Mouse (Mus musculus) ovary, adult 2 months (tissue): ENCODE results near the gene Dhcr24. TPM values are rescaled to one million over a fixed set of nuclear protein-coding genes. Genes with fewer than 3 reads are reported as not detected.

Experiments
- polyA plus RNA-seq: library from polyadenylated mRNA; depleted of rRNA; stranded (reverse); fragments of >200 nt; gene quantifications from 2 replicates; pipeline ENCODE4 v1.2.3, GENCODE M21; 2012; rRNA removed

Gene Dhcr24
- polyA plus RNA-seq = 146 and 162 TPM in 2 replicates

DNA sequence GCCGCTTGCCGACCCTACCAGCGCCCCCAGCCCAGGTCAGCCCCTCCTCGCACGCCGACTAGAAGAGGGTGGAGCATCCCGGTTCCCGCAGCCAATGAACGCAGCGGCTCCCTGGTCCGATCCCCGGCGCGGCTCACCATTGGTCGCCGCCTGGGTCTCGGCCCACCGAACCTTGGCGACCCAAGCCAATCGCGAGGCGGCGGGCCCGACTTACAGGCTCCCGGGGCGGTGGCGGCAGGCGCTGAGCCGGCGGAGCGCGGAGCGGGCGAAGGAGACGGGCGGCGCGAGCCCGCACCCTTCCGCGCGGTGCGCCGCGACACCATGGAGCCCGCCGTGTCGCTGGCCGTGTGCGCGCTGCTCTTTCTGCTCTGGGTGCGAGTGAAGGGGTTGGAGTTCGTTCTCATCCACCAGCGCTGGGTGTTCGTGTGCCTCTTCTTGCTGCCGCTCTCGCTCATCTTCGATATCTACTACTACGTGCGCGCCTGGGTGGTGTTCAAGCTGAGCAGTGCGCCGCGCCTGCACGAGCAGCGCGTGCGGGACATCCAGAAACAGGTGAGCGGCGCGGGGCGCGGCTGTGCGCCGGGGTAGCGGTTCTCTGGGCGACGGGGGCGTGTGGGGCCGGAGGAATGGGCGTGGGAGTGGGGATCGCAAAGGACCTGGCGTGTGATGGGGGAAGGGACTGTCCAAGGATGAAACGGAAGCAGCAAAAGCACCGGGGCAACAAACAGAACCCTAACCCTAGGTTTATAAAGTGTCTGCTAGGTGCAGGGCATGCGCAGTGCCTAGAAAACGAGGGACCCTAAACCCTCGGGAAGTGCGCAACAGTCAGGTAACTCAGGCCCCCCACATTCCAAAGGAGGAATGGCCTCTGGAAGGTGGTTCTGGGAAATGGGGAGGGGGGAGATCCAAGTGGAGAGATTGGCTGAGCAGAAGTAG lies at the start of gene Dhcr24:
Gene Dhcr24 (plus strand): TSS at position 193 of the 936 bp plus-strand sequence.

DNA sequence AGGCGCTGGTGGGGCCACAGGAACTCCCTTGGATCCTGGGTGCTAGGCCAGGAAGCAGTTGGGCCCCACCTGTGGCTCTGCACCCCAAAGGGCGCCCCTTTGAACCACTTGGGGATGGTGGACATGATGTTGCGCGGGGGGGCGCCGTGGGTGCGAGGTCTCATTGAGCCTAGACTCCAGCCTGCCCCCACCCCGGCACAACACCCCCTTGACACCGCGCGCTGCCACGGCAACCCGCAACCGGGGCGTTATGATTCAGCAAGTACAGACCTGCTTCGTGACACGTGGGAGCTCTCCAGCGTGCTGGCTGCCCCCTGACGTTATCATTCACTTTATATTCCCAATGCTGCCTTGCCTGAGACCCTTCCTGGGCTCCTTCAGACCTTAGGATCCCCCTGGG lies 56.2 kb downstream of the Dhcr24 start, which contains the start of gene Lexm:
Gene Lexm (minus strand): TSS at position 186 of the 400 bp plus-strand sequence.

DNA sequence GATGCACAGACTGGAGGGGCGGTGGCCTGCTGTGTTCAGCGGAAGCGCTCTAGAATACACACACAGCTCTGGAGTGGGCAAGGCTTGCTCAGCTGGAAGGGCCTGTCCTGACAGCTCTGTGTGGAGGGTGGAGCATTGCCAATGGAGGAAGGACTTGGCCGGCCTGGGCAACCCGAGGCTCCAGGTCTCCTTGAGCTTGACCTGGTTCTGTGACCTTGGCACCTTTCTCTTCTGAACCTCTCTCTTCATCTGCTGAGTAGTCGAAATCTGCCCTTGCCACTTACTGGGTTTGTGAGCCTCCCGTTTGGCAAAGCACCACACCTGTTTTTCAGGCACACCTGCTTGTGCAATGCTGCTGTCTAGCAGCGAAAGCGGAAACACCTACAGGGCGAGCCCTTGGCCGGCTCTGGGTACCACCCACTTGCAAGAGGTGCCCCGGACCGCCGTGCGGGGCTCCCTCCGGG lies 61.2 kb downstream of the Dhcr24 start, which contains the start of gene Ttc22:
Gene Ttc22 (plus strand): TSS at position 403 of the 464 bp plus-strand sequence.

Other genes with a start within 250 kb of the Dhcr24 start
- gene Usp24, start 244.8 kb upstream of the Dhcr24 start, polyA plus RNA-seq = 10.5 TPM in 2 replicates
- gene Pcsk9, start 96.7 kb upstream of the Dhcr24 start, polyA plus RNA-seq = 0.61 and 1.3 TPM in 2 replicates
- 0.05 and 0.17 TPM in 2 replicates for gene Bsnd, start 68.8 kb upstream of the Dhcr24 start, polyA plus RNA-seq
- not detected in 2 replicates for gene Lexm, start 56.2 kb downstream of the Dhcr24 start, polyA plus RNA-seq
- gene Ttc22, start 61.4 kb downstream of the Dhcr24 start, polyA plus RNA-seq = 2.0 TPM in 2 replicates
- 11.9 and 19.5 TPM in 2 replicates for gene Pars2, start 90.0 kb downstream of the Dhcr24 start, polyA plus RNA-seq
- gene Ttc4, start 117.9 kb downstream of the Dhcr24 start, polyA plus RNA-seq = 50.9 and 53.1 TPM in 2 replicates
- gene Mroh7, start 169.9 kb downstream of the Dhcr24 start, polyA plus RNA-seq = 5.2 and 6.6 TPM in 2 replicates
- 12.7 and 14.8 TPM in 2 replicates for gene Fam151a, start 172.9 kb downstream of the Dhcr24 start, polyA plus RNA-seq
- gene Acot11, start 244.0 kb downstream of the Dhcr24 start, polyA plus RNA-seq = 10.8 and 13.7 TPM in 2 replicates